Mouse (Mus musculus) liver, postnatal 0 days (tissue): Measurements from ENCODE around the gene Gns. TPM values are rescaled to one million over a fixed set of nuclear protein-coding genes. Genes with fewer than 3 reads are reported as not detected.

Experiments used
- ATAC-seq: fragments of 200-750 bp; cut with Nextera tagmentation; 2 replicates; pipeline ENCODE4 v1.8.0; 2017; ENCODE audit warnings: mild to moderate bottlenecking, moderate library complexity
- DNase-seq: peaks from one replicate; pipeline ENCODE4 v3.0.0-alpha.2; 2016
- H3K27ac ChIP-seq: fragments of 300-500 bp; sonication (generic); 2 replicates; pipeline ENCODE4 v1.5.1; 2014; ENCODE audit warnings: antibody characterized with exemption, moderate library complexity, mild to moderate bottlenecking, low read depth
- H3K27me3 ChIP-seq: fragments of 300-500 bp; sonication (generic); 2 replicates; pipeline ENCODE4 v1.6.1; 2014; ENCODE audit warnings: low read length, control low read depth, mixed read lengths; ENCODE audit not compliant: insufficient read depth
- H3K36me3 ChIP-seq: fragments of 300-500 bp; sonication (generic); replicated peaks from 2 replicates; pipeline ENCODE4 v1.6.1; 2014; ENCODE audit warnings: mild to moderate bottlenecking, control low read depth, low read length, moderate library complexity, mixed read lengths; ENCODE audit not compliant: insufficient read depth
- H3K4me1 ChIP-seq: fragments of 300-500 bp; sonication (generic); 2 replicates; pipeline ENCODE4 v1.6.1; 2014; ENCODE audit warnings: antibody characterized with exemption, mild to moderate bottlenecking, control low read depth; ENCODE audit not compliant: insufficient read depth
- H3K4me2 ChIP-seq: fragments of 300-500 bp; sonication (generic); 2 replicates; pipeline ENCODE4 v1.6.1; 2014; ENCODE audit warnings: low read depth, mild to moderate bottlenecking, low read length, moderate library complexity, mixed read lengths
- H3K4me3 ChIP-seq: fragments of 300-500 bp; sonication (generic); 2 replicates; pipeline ENCODE4 v1.5.1; 2014; ENCODE audit warnings: low read depth, low read length
- H3K9ac ChIP-seq: fragments of 300-500 bp; sonication (generic); replicated peaks from 2 replicates; pipeline ENCODE4 v1.6.1; 2014; ENCODE audit warnings: mild to moderate bottlenecking, moderate library complexity
- H3K9me3 ChIP-seq: fragments of 300-500 bp; sonication (generic); 2 replicates; pipeline ENCODE4 v1.6.1; 2016; ENCODE audit warnings: mild to moderate bottlenecking, control low read depth, low read length, mixed read lengths
- CTCF ChIP-seq: sonication (generic); IDR thresholded peaks from 2 replicates; pipeline ENCODE4 v1.5.1; 2016; ENCODE audit warnings: antibody characterized with exemption, low read depth
- EP300 ChIP-seq: IDR thresholded peaks from 2 replicates; pipeline ENCODE4 v1.6.1; 2016; ENCODE audit warnings: antibody characterized with exemption, low read depth, mild to moderate bottlenecking
- WGBS: fragments of 180-500 bp; shearing (Covaris S2); extraction: QIAGEN DNeasy Blood & Tissue Kit; methylation state at CpG from one replicate; pipeline ENCODE4 v1.1.7; 2014; ENCODE audit not compliant: insufficient replicate concordance; 5-methylcytosine and 5-hydroxymethylcytosine counted together
- polyA plus RNA-seq: library from polyadenylated mRNA; unstranded; fragments of >200 nt; fragmentation: Nextera tagmentation; extraction: Ambion mirVana; gene quantifications from 2 replicates; pipeline ENCODE4 v1.2.1, GENCODE M21; 2015

The Gns gene
- polyA plus RNA-seq, 1 experiment from 2014 or later, result 27.7 TPM

- Histone ChIP-seq H3K4me3 (no peak overlapping the region), H3K9me3 (no peaks in the 10 kb centered on the region), H3K36me3 (peaks cover 24% of the 10 kb centered on the region), H3K27ac (no peak overlapping the region), H3K4me1 (peaks cover 40% of the 10 kb centered on the region), H3K27me3 (no peaks in the 10 kb centered on the region), H3K9ac (no peak overlapping the region), H3K4me2 (no peak overlapping the region)
- ATAC-seq, result no peak
- 90% methylated on average over 6 of the region's 6 CpGs for WGBS
- TF ChIP-seq EP300 (no peak), CTCF (peak; percentile 59)
- no peak for DNase-seq
Observed at GRCm38 (mm10) chr10:121370777-121371176, 5.9 kb downstream of the Gns start.

GRCm38 (mm10) chr10:121374013-121374412, 9.1 kb downstream of the Gns start:
- Histone ChIP-seq H3K27ac (peak overlapping the region; percentile 63), H3K9ac (no peak overlapping the region), H3K27me3 (no peaks in the 10 kb centered on the region), H3K9me3 (no peaks in the 10 kb centered on the region), H3K4me1 (peaks cover 20% of the 10 kb centered on the region), H3K4me2 (no peak overlapping the region), H3K4me3 (no peak overlapping the region), H3K36me3 (peaks cover 51% of the 10 kb centered on the region)
- TF ChIP-seq CTCF, result no peak
- no peak for TF ChIP-seq EP300
- ATAC-seq (no peak), DNase-seq (no peak)
- 86% methylated on average over 12 of the region's 12 CpGs for WGBS

GRCm38 (mm10) chr10:121374693-121375620, 10.1 kb downstream of the Gns start:
- no peak overlapping the region for H3K4me3 ChIP-seq
- ATAC-seq (peak; percentile 69), DNase-seq (peak; percentile 42)
- H3K4me2 ChIP-seq, result peak overlapping the region; percentile 36
- WGBS, result 40% methylated on average over 17 of the region's 17 CpGs
- TF ChIP-seq EP300 (peak; percentile 23; the same call in 1 of the 2 replicates), CTCF (no peak)
- H3K9me3 ChIP-seq, result no peaks in the 10 kb centered on the region
- peak overlapping the region; percentile 73 for H3K27ac ChIP-seq
- peaks cover 56% of the 10 kb centered on the region for H3K36me3 ChIP-seq
- 0 out of 2 replicates have a peak overlapping the region, but pooled peaks have one; percentile 8 for H3K9ac ChIP-seq
- peaks cover 17% of the 10 kb centered on the region for H3K4me1 ChIP-seq
- no peaks in the 10 kb centered on the region for H3K27me3 ChIP-seq

GRCm38 (mm10) chr10:121375649-121376493, 11.0 kb downstream of the Gns start:
- Histone ChIP-seq H3K4me1 (peaks cover 17% of the 10 kb centered on the region; the same call in 1 of the 2 replicates), H3K36me3 (peaks cover 60% of the 10 kb centered on the region), H3K27me3 (no peaks in the 10 kb centered on the region), H3K4me3 (no peak overlapping the region), H3K4me2 (no peak overlapping the region), H3K27ac (peak overlapping the region; percentile 45; the same call in 1 of the 2 replicates), H3K9me3 (no peaks in the 10 kb centered on the region), H3K9ac (no peak overlapping the region)
- DNase-seq, result no peak
- WGBS, result 77% methylated on average over 24 of the region's 24 CpGs
- TF ChIP-seq EP300 (no peak), CTCF (no peak)
- ATAC-seq, result no peak

GRCm38 (mm10) chr10:121376530-121377271, 11.8 kb downstream of the Gns start:
- no peaks in the 10 kb centered on the region for H3K9me3 ChIP-seq
- ATAC-seq, result no peak
- TF ChIP-seq CTCF, result no peak
- TF ChIP-seq EP300, result no peak
- no peak overlapping the region for H3K4me2 ChIP-seq
- peak; percentile 44 for DNase-seq
- 76% methylated on average over 24 of the region's 24 CpGs for WGBS
- H3K9ac ChIP-seq, result no peak overlapping the region
- H3K4me3 ChIP-seq, result no peak overlapping the region
- no peaks in the 10 kb centered on the region for H3K27me3 ChIP-seq
- H3K36me3 ChIP-seq, result peaks cover 62% of the 10 kb centered on the region
- 0 out of 2 replicates have a peak overlapping the region, but pooled peaks have one; percentile 2 for H3K27ac ChIP-seq
- H3K4me1 ChIP-seq, result peaks cover 17% of the 10 kb centered on the region; the same call in 1 of the 2 replicates
